Mouse (Mus musculus): Measurements from ENCODE around the gene Arl8a. TPM values are rescaled to one million over a fixed set of nuclear protein-coding genes. Genes with fewer than 3 reads are reported as not detected.

Arl8a gene
- polyA plus RNA-seq, 1 experiment from 2014 or later = 29.7 TPM

DNA sequence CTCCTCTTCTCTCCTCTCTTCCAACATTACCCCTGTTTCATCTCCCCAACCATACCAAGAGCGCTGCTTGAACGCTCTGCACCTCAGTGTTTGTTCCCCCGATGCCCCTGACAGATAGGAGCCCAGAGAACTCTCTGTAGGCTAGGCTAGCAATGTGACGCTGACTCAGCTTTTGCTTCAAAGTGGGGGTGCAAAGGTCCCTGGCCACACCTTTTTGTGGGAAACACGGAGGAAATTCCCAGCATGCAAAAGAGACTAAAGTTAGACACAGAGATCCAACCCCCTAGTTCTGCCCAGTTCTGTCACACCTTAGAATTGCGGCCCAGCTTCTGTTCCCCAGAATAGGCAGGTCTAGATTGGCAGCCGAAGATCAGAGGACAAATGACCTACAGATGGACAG lies 32.2 kb downstream of the Arl8a start:
- Histone ChIP-seq H3K4me1 (ENCODE audit: control insufficient read depth, insufficient read depth, low read length) (peaks cover 4% of the 10 kb centered on the region), H3K27ac (ENCODE audit: low read depth, low read length) (no peak overlapping the region), H3K36me3 (ENCODE audit: control insufficient read depth, insufficient read depth, low read length) (no peaks in the 10 kb centered on the region), H3K4me2 (no peak overlapping the region), H3K4me3 (ENCODE audit: low read depth, low read length) (no peak overlapping the region), H3K27me3 (ENCODE audit: control insufficient read depth, insufficient read depth, low read length) (peaks cover 22% of the 10 kb centered on the region), H3K9ac (ENCODE audit: low read depth, low read length) (no peak overlapping the region), H3K9me3 (replicated peaks; ENCODE audit: control insufficient read depth, low read length) (no peaks in the 10 kb centered on the region)
- whole genome bisulfite sequencing (ENCODE audit: insufficient replicate concordance) = 84% methylated on average over 7 of the region's 7 CpGs
- ATAC-seq (replicated peaks; ENCODE audit: insufficient number of reproducible peaks, low FRiP score, low TSS enrichment) = no peak

DNA sequence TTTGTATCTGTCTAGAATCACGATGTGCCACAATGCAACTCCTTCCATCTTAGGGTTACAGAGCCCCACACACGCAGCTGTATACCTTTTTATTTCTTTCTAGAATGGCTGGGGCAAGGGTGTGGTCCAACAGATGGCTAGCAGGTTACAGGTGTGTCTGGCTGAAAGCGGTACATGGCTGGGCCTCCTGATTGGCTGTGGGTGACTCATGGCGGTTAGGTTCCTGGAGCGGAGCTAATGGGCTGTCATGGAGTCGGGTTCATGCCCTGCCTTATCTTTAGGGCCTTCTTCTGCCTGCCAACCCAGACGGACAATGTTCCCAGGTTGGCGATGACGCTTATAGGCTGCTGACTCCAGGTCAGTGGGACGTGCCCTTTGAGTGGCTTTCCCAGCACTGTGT lies 34.2 kb downstream of the Arl8a start:
- ATAC-seq (replicated peaks; ENCODE audit: insufficient number of reproducible peaks, low FRiP score, low TSS enrichment) = no peak
- Histone ChIP-seq H3K4me2 (no peak overlapping the region), H3K4me3 (ENCODE audit: low read depth, low read length) (no peak overlapping the region), H3K9ac (ENCODE audit: low read depth, low read length) (no peak overlapping the region), H3K9me3 (replicated peaks; ENCODE audit: control insufficient read depth, low read length) (no peaks in the 10 kb centered on the region), H3K36me3 (ENCODE audit: control insufficient read depth, insufficient read depth, low read length) (no peaks in the 10 kb centered on the region), H3K4me1 (ENCODE audit: control insufficient read depth, insufficient read depth, low read length) (peaks cover 4% of the 10 kb centered on the region), H3K27me3 (ENCODE audit: control insufficient read depth, insufficient read depth, low read length) (peaks cover 34% of the 10 kb centered on the region), H3K27ac (ENCODE audit: low read depth, low read length) (no peak overlapping the region)
- WGBS (ENCODE audit: insufficient replicate concordance) = 60% methylated on average over 10 of the region's 10 CpGs

DNA sequence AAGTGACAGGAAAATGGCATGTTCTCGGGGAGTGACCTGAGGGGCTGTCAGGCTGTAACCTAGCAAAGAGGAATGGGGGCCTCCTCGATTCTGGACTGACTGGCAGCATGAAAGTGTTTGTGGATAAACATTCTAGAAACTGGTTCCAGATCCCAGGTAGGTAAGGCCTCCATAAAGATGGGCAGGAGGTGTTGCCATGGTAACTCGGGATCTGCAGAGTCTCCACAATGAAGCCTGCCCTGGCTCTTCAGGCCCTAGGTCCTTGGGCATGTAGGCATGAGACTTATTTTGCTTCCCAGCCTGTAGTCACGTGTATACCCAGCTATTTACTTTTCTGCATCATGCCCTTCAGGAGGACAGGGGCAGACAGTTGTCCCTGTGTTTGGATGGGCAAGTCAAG lies 34.7 kb downstream of the Arl8a start:
- Histone ChIP-seq H3K4me2 (no peak overlapping the region), H3K9ac (ENCODE audit: low read depth, low read length) (no peak overlapping the region), H3K27ac (ENCODE audit: low read depth, low read length) (no peak overlapping the region), H3K9me3 (replicated peaks; ENCODE audit: control insufficient read depth, low read length) (no peaks in the 10 kb centered on the region), H3K4me3 (ENCODE audit: low read depth, low read length) (no peak overlapping the region), H3K4me1 (ENCODE audit: control insufficient read depth, insufficient read depth, low read length) (peaks cover 4% of the 10 kb centered on the region), H3K36me3 (ENCODE audit: control insufficient read depth, insufficient read depth, low read length) (no peaks in the 10 kb centered on the region), H3K27me3 (ENCODE audit: control insufficient read depth, insufficient read depth, low read length) (peaks cover 38% of the 10 kb centered on the region)
- no peak for ATAC-seq (replicated peaks; ENCODE audit: insufficient number of reproducible peaks, low FRiP score, low TSS enrichment)
- WGBS (ENCODE audit: insufficient replicate concordance) = 62% methylated on average over 4 of the region's 4 CpGs

DNA sequence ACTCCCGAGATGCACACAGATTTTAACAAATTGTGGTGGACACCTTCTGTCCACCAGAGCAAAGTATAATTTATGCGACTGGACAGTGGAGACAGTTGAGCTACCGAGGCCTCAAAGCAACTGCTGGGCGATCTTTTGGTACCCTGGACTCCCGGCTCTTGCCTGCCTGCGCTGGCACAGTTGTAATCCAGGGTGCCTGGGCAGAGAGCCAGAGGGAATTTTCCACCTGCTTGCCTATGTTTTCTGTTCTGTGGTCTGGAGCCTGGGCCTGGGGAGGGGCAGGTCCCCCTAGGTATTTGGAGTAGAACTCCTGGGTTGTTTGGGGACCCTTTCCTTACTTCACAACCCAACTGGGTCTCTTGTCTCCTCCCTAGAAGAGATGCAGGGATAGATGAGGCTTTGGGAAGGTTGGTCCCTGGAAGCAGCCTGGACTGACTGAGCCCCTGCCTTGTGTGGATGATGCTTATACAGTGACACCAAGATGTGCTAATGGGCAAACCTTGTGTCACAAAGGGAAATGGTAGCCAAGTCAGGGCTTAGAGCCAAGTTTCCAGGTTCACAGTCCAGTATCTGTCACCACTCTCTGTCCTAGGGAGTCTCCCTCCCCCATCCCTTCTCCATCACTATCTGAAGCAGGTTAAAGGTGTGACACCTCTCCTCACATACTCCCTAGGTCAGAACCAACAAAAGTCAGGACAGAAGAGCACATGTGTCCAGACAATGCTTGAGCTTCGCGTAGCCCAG lies 35.4 kb downstream of the Arl8a start:
- H3K4me1 ChIP-seq (ENCODE audit: control insufficient read depth, insufficient read depth, low read length) = peaks cover 4% of the 10 kb centered on the region
- no peak overlapping the region for H3K9ac ChIP-seq (ENCODE audit: low read depth, low read length)
- H3K27ac ChIP-seq (ENCODE audit: low read depth, low read length) = no peak overlapping the region
- peaks cover 44% of the 10 kb centered on the region for H3K27me3 ChIP-seq (ENCODE audit: control insufficient read depth, insufficient read depth, low read length)
- no peak for ATAC-seq (replicated peaks; ENCODE audit: insufficient number of reproducible peaks, low FRiP score, low TSS enrichment)
- 82% methylated on average over 8 of the region's 8 CpGs for WGBS (ENCODE audit: insufficient replicate concordance)
- H3K4me3 ChIP-seq (ENCODE audit: low read depth, low read length) = no peak overlapping the region
- H3K36me3 ChIP-seq (ENCODE audit: control insufficient read depth, insufficient read depth, low read length) = no peaks in the 10 kb centered on the region
- no peak overlapping the region for H3K4me2 ChIP-seq
- no peaks in the 10 kb centered on the region for H3K9me3 ChIP-seq (replicated peaks; ENCODE audit: control insufficient read depth, low read length)

DNA sequence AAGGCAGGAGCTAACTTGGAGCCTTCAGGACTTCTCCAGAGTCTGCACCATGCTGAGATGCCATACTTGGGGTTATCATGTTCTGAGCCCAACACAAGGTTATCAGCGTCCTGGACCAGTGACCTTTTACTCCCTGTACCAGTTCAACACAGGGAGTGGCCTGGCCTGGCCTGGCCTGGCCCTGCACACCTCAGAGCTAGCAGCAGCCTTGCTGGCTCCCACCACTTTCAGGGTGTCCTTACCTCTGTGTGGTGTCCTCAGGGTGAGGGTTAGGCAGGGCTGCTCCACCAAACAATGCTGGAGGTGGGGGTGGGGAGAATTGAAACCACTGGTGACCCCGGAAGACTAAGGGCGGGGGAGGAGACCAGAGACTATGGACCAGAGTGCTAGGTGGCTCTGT lies 36.4 kb downstream of the Arl8a start:
- 51% methylated on average over 3 of the region's 3 CpGs for WGBS (ENCODE audit: insufficient replicate concordance)
- ATAC-seq (replicated peaks; ENCODE audit: insufficient number of reproducible peaks, low FRiP score, low TSS enrichment) = no peak
- H3K27me3 ChIP-seq (ENCODE audit: control insufficient read depth, insufficient read depth, low read length) = peaks cover 48% of the 10 kb centered on the region

DNA sequence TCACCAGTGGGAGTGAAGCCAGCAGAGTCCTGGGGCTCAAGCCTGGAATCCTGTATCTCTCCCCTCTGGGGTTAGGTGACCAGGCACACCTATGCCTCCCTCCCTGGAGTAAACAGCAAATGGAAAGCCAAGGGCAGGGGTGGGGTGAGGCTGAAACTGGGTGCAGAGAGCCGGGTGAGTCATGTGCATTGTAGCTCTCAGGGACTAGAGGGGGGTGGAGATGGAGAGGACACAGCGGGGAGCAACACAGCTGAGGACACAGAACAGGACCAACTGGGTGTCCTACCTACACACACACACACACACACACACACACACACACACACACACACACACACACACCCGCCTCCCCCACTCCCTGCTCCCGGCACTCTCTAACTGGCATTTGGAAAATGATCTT lies 36.8 kb downstream of the Arl8a start:
- no peaks in the 10 kb centered on the region for H3K36me3 ChIP-seq (ENCODE audit: control insufficient read depth, insufficient read depth, low read length)
- peaks cover 48% of the 10 kb centered on the region for H3K27me3 ChIP-seq (ENCODE audit: control insufficient read depth, insufficient read depth, low read length)
- no peaks in the 10 kb centered on the region for H3K9me3 ChIP-seq (replicated peaks; ENCODE audit: control insufficient read depth, low read length)
- no peak overlapping the region for H3K27ac ChIP-seq (ENCODE audit: low read depth, low read length)
- no peak overlapping the region for H3K4me2 ChIP-seq
- no peak overlapping the region for H3K4me3 ChIP-seq (ENCODE audit: low read depth, low read length)
- H3K9ac ChIP-seq (ENCODE audit: low read depth, low read length) = no peak overlapping the region
- peaks cover 4% of the 10 kb centered on the region for H3K4me1 ChIP-seq (ENCODE audit: control insufficient read depth, insufficient read depth, low read length)
- no peak for ATAC-seq (replicated peaks; ENCODE audit: insufficient number of reproducible peaks, low FRiP score, low TSS enrichment)
- 50% methylated on average over 3 of the region's 4 CpGs for WGBS (ENCODE audit: insufficient replicate concordance)

More for the DNA sequence above, 36.4 kb downstream of the Arl8a start:
- H3K4me2 ChIP-seq = no peak overlapping the region
- no peaks in the 10 kb centered on the region for H3K36me3 ChIP-seq (ENCODE audit: control insufficient read depth, insufficient read depth, low read length)
- no peak overlapping the region for H3K27ac ChIP-seq (ENCODE audit: low read depth, low read length)
- peaks cover 4% of the 10 kb centered on the region for H3K4me1 ChIP-seq (ENCODE audit: control insufficient read depth, insufficient read depth, low read length)
- H3K9ac ChIP-seq (ENCODE audit: low read depth, low read length) = no peak overlapping the region
- H3K4me3 ChIP-seq (ENCODE audit: low read depth, low read length) = no peak overlapping the region
- no peaks in the 10 kb centered on the region for H3K9me3 ChIP-seq (replicated peaks; ENCODE audit: control insufficient read depth, low read length)

DNA sequence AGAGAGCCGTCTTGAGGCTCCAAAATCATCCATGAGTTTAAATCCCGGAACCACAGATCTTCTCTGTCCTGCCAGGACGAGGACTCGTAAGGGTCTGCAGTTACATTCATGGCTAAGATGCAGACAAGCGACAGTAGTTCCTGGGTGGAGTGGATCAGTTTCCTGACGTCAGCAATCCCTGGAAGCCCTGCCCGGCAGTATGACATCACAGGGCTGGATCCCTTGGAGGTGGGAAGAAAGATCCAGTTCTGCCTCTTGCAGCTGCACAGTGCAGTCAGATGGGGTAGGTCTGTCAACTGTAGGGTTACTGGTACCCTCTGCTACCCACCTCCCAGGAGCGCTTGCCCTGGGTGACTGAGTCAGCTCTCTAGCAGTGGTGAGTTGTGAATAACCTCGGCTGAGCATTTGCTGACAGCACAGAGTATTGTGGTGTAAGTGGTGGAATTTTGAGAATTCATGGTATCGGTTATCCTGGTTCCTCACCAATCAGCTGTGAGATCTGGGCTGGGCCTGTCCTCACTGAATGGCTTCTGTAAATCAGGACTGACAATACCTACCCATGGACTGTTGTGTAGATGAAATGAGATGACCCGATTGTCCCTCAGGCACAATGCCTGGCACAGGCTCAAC lies 37.4 kb downstream of the Arl8a start:
- Histone ChIP-seq H3K4me2 (no peak overlapping the region), H3K27me3 (ENCODE audit: control insufficient read depth, insufficient read depth, low read length) (peaks cover 47% of the 10 kb centered on the region), H3K4me3 (ENCODE audit: low read depth, low read length) (no peak overlapping the region), H3K4me1 (ENCODE audit: control insufficient read depth, insufficient read depth, low read length) (peaks cover 4% of the 10 kb centered on the region), H3K9ac (ENCODE audit: low read depth, low read length) (no peak overlapping the region), H3K9me3 (replicated peaks; ENCODE audit: control insufficient read depth, low read length) (no peaks in the 10 kb centered on the region), H3K36me3 (ENCODE audit: control insufficient read depth, insufficient read depth, low read length) (no peaks in the 10 kb centered on the region), H3K27ac (ENCODE audit: low read depth, low read length) (no peak overlapping the region)
- WGBS (ENCODE audit: insufficient replicate concordance) = 48% methylated on average over 11 of the region's 11 CpGs
- no peak for ATAC-seq (replicated peaks; ENCODE audit: insufficient number of reproducible peaks, low FRiP score, low TSS enrichment)

DNA sequence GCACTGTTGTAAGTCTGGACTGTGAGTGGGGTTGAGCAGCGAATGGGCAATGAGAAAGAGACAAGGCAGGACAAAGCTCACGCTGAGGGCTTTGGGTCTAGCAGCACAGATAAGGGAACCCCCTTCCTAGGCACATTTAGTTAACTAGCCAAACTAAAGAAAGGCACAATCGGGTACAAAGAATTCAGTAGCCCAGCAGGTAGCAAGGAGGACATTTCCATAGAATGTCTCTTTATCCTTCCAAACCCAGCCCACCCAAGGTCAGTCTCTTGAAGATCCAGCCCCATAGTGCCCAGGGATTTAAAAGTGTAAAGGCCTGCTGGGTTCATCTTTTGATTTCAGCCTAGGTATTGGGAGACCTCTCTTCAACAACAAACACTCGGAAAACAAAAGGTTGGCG lies 39.3 kb downstream of the Arl8a start:
- ATAC-seq (replicated peaks; ENCODE audit: insufficient number of reproducible peaks, low FRiP score, low TSS enrichment) = no peak
- H3K4me2 ChIP-seq = no peak overlapping the region
- H3K36me3 ChIP-seq (ENCODE audit: control insufficient read depth, insufficient read depth, low read length) = no peaks in the 10 kb centered on the region
- 42% methylated on average over 5 of the region's 5 CpGs for WGBS (ENCODE audit: insufficient replicate concordance)
- H3K27ac ChIP-seq (ENCODE audit: low read depth, low read length) = no peak overlapping the region
- H3K9me3 ChIP-seq (replicated peaks; ENCODE audit: control insufficient read depth, low read length) = no peaks in the 10 kb centered on the region
- H3K9ac ChIP-seq (ENCODE audit: low read depth, low read length) = no peak overlapping the region
- H3K27me3 ChIP-seq (ENCODE audit: control insufficient read depth, insufficient read depth, low read length) = peaks cover 42% of the 10 kb centered on the region
- H3K4me3 ChIP-seq (ENCODE audit: low read depth, low read length) = no peak overlapping the region
- peaks cover 4% of the 10 kb centered on the region for H3K4me1 ChIP-seq (ENCODE audit: control insufficient read depth, insufficient read depth, low read length)

DNA sequence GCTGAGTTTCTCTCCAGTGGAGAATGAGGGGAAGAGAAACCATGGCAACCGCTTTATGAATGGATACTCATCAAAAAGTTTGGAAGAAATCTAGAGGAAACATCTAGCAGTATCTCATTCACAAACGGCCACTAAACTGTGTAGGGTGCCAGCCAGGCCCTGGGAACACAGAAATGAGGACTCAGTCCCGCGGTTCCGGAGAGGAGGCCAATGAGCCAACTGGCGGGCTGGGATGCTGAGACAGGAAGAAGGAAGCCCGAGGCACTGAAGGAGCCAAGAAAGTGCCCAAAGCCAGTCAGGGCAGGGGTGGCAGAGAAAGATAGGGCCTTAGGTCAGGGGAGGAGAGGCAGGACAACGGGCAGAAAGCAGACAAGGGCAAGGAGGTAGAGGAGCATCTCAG lies 39.8 kb downstream of the Arl8a start:
- H3K4me2 ChIP-seq = no peak overlapping the region
- no peak overlapping the region for H3K27ac ChIP-seq (ENCODE audit: low read depth, low read length)
- peaks cover 4% of the 10 kb centered on the region for H3K4me1 ChIP-seq (ENCODE audit: control insufficient read depth, insufficient read depth, low read length)
- H3K27me3 ChIP-seq (ENCODE audit: control insufficient read depth, insufficient read depth, low read length) = peaks cover 42% of the 10 kb centered on the region
- ATAC-seq (replicated peaks; ENCODE audit: insufficient number of reproducible peaks, low FRiP score, low TSS enrichment) = no peak
- H3K36me3 ChIP-seq (ENCODE audit: control insufficient read depth, insufficient read depth, low read length) = no peaks in the 10 kb centered on the region
- H3K9ac ChIP-seq (ENCODE audit: low read depth, low read length) = no peak overlapping the region
- 31% methylated on average over 8 of the region's 8 CpGs for WGBS (ENCODE audit: insufficient replicate concordance)
- H3K4me3 ChIP-seq (ENCODE audit: low read depth, low read length) = no peak overlapping the region
- H3K9me3 ChIP-seq (replicated peaks; ENCODE audit: control insufficient read depth, low read length) = no peaks in the 10 kb centered on the region

Data from heart, embryonic 11.5 days (tissue).